Mouse (Mus musculus) forebrain, embryonic 14.5 days (tissue): ENCODE results near the gene Ubc. TPM values are rescaled to one million over a fixed set of nuclear protein-coding genes. Genes with fewer than 3 reads are reported as not detected.
A peak's percentile ranks its signal among the peaks of the same experiment; 100 is the strongest.
"Not testable (repeated sequence)": the region's sequence is repeated elsewhere in the genome, so short reads cannot be mapped to it uniquely, and the experiment has no call there.

Source experiments
- ATAC-seq: fragments of 200-750 bp; cut with Nextera tagmentation; 2 replicates; pipeline ENCODE4 v1.8.0; 2017; ENCODE audit warnings: mild to moderate bottlenecking, moderate library complexity
- DNase-seq: peaks from one replicate; pipeline ENCODE4 v3.0.0-alpha.2; 2015; ENCODE audit warnings: low spot score
- H3K27ac ChIP-seq: fragments of 300-500 bp; sonication (generic); 2 replicates; pipeline ENCODE4 v1.5.1; 2014; ENCODE audit warnings: low read depth, mild to moderate bottlenecking, control low read depth, low read length, moderate library complexity
- H3K27me3 ChIP-seq: fragments of 300-500 bp; sonication (generic); replicated peaks from 2 replicates; pipeline ENCODE4 v1.6.1; 2014; ENCODE audit warnings: low read length, control low read depth, mixed read lengths; ENCODE audit not compliant: control insufficient read depth, insufficient read depth
- H3K36me3 ChIP-seq: fragments of 300-500 bp; sonication (generic); 2 replicates; pipeline ENCODE4 v1.6.1; 2014; ENCODE audit warnings: low read length, control low read depth; ENCODE audit not compliant: control insufficient read depth, insufficient read depth
- H3K4me1 ChIP-seq: fragments of 300-500 bp; sonication (generic); 2 replicates; pipeline ENCODE4 v1.6.1; 2014; ENCODE audit warnings: antibody characterized with exemption, low read length, control low read depth; ENCODE audit not compliant: control insufficient read depth, insufficient read depth
- H3K4me2 ChIP-seq: fragments of 300-500 bp; sonication (generic); 2 replicates; pipeline ENCODE4 v1.6.1; 2014; ENCODE audit warnings: mild to moderate bottlenecking, control low read depth, low read length
- H3K4me3 ChIP-seq: fragments of 300-500 bp; sonication (generic); 2 replicates; pipeline ENCODE4 v1.5.1; 2014; ENCODE audit warnings: low read depth, low read length, control low read depth
- H3K9ac ChIP-seq: fragments of 300-500 bp; sonication (generic); 2 replicates; pipeline ENCODE4 v1.6.1; 2014; ENCODE audit warnings: mild to moderate bottlenecking, low read length, control low read depth, moderate library complexity
- H3K9me3 ChIP-seq: fragments of 300-500 bp; sonication (generic); replicated peaks from 2 replicates; pipeline ENCODE4 v1.6.1; 2016; ENCODE audit warnings: low read length, control low read depth, mixed read lengths; ENCODE audit not compliant: control insufficient read depth
- WGBS: fragments of 180-500 bp; shearing (Covaris S2); extraction: QIAGEN DNeasy Blood & Tissue Kit; methylation state at CpG from one replicate; pipeline ENCODE4 v1.1.7; 2014; 5-methylcytosine and 5-hydroxymethylcytosine counted together
- polyA plus RNA-seq: library from polyadenylated mRNA; unstranded; fragments of >200 nt; fragmentation: Nextera tagmentation; extraction: Ambion mirVana; gene quantifications from 2 replicates; pipeline ENCODE4 v1.2.1, GENCODE M21; 2014

Ubc gene
- 981 and 1,199 TPM in 2 replicates for polyA plus RNA-seq

GRCm38 (mm10) chr5:125389579-125390441 is at the start of gene Ubc:
Ubc (minus strand) TSS chr5:125390202.
- under 1% methylated on average over 68 of the region's 69 CpGs for WGBS
- Histone ChIP-seq H3K27me3 (no peaks in the 10 kb centered on the region), H3K27ac (peak within 1 kb of the TSS; percentile 97), H3K4me1 (peaks cover 25% of the 10 kb centered on the region), H3K4me3 (peak within 1 kb of the TSS; percentile 100), H3K9me3 (no peaks in the 10 kb centered on the region), H3K4me2 (peak within 1 kb of the TSS; percentile 99), H3K36me3 (peaks cover 18% of the 10 kb centered on the region), H3K9ac (peak within 1 kb of the TSS; percentile 98)
- DNase-seq: peak; percentile 92
- ATAC-seq: peak; percentile 42

- Histone ChIP-seq H3K4me2 (peak overlapping the region; percentile 89; the same call in 1 of the 2 replicates), H3K36me3 (peaks cover 23% of the 10 kb centered on the region), H3K4me3 (peak overlapping the region; percentile 73)
- ATAC-seq, H3K27ac ChIP-seq, H3K9me3 ChIP-seq, DNase-seq, H3K9ac ChIP-seq, H3K27me3 ChIP-seq, H3K4me1 ChIP-seq: not testable (repeated sequence)
- WGBS: 53% methylated on average over 15 of the region's 15 CpGs
These were observed 44.3 kb upstream of the Ubc start for GRCm38 (mm10) chr5:125434347-125434746.

- ATAC-seq: peak; percentile 98
- WGBS: under 1% methylated on average over 46 of the region's 46 CpGs
These were observed 43.9 kb upstream of the Ubc start, which contains the start of gene Dhx37 for GRCm38 (mm10) chr5:125433793-125434337. Dhx37 (minus strand) TSS chr5:125434121.

DNA sequence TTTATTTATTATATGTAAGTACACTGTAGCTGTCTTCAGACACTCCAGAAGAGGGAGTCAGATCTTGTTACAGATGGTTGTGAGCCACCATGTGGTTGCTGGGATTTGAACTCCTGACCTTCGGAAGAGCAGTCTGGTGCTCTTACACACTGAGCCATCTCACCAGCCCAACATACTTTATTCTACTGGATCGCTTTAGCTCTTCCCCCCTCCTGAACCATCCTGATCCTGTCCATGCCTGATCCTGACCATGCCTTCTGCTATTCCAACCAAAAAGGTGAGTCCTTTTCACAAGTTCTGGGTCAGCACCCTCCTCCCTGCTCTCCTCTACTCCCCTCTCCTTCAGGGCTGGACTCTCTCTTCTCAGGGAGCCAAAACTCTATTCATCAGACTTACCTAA is 42.3 kb upstream of the Ubc start:
- 0 out of 2 replicates have a peak overlapping the region, but pooled peaks have one; percentile 89 for H3K4me2 ChIP-seq
- H3K9me3 ChIP-seq, H3K4me3 ChIP-seq, H3K9ac ChIP-seq, H3K27ac ChIP-seq, DNase-seq, H3K27me3 ChIP-seq, H3K4me1 ChIP-seq, ATAC-seq: not testable (repeated sequence)
- 92% methylated on average over 2 of the region's 2 CpGs for WGBS
- peaks cover 44% of the 10 kb centered on the region for H3K36me3 ChIP-seq

More at GRCm38 (mm10) chr5:125433793-125434337, 43.9 kb upstream of the Ubc start, which contains the start of gene Dhx37:
- H3K27ac ChIP-seq: peak within 1 kb of the TSS; percentile 74
- peaks cover 9% of the 10 kb centered on the region for H3K4me1 ChIP-seq
- H3K4me2 ChIP-seq: peak within 1 kb of the TSS; percentile 89
- H3K9ac ChIP-seq: peak within 1 kb of the TSS; percentile 88
- H3K4me3 ChIP-seq: peak within 1 kb of the TSS; percentile 73
- DNase-seq: peak; percentile 98
- no peaks in the 10 kb centered on the region for H3K9me3 ChIP-seq
- H3K36me3 ChIP-seq: peaks cover 28% of the 10 kb centered on the region
- H3K27me3 ChIP-seq: no peaks in the 10 kb centered on the region

- ATAC-seq (no peak), DNase-seq (no peak)
- Histone ChIP-seq H3K36me3 (peaks cover 100% of the 10 kb centered on the region), H3K9me3 (no peaks in the 10 kb centered on the region), H3K4me2 (no peak overlapping the region), H3K4me1 (no peaks in the 10 kb centered on the region), H3K4me3 (no peak overlapping the region), H3K27ac (no peak overlapping the region), H3K27me3 (no peaks in the 10 kb centered on the region), H3K9ac (no peak overlapping the region)
- 92% methylated on average over 10 of the region's 10 CpGs for WGBS
These were observed 36.3 kb upstream of the Ubc start for GRCm38 (mm10) chr5:125426343-125426742.

DNA sequence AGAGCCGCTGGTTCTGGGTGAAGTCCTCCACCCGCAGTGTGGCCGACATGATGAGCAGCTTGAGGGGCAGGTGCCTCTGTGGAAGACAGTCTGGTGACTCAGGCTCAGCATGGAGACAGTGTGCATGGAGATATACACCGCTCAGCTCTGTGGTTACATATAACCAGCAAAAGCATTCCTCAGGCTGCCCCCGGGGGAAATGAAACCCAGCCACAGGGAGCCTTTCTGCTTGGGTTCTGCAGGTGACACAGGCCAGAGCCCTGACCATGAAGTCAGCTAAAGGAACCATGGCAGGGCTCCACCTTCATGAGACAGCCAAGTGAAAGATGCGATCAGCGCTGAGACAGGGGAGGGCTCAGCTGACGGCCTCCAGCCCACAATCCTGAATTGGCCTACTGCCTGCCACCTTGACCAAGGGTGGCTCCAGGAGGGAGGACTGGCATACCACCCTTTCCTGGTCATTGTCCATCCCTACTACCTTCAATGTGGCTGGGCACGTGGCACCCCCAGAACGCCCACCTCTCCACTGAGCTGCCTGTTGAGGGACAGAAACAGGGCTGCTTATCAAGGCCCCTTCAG is 35.8 kb upstream of the Ubc start:
- no peak overlapping the region for H3K9ac ChIP-seq
- 96% methylated on average over 10 of the region's 10 CpGs for WGBS
- H3K4me1 ChIP-seq: no peaks in the 10 kb centered on the region
- H3K27ac ChIP-seq: no peak overlapping the region
- no peaks in the 10 kb centered on the region for H3K9me3 ChIP-seq
- no peak overlapping the region for H3K4me2 ChIP-seq
- no peaks in the 10 kb centered on the region for H3K27me3 ChIP-seq
- H3K36me3 ChIP-seq: peaks cover 100% of the 10 kb centered on the region
- ATAC-seq (no peak), DNase-seq (no peak)
- H3K4me3 ChIP-seq: no peak overlapping the region

GRCm38 (mm10) chr5:125419124-125419523 is 29.1 kb upstream of the Ubc start:
- ATAC-seq: no peak
- Histone ChIP-seq H3K4me1 (no peaks in the 10 kb centered on the region), H3K27me3 (no peaks in the 10 kb centered on the region), H3K36me3 (peaks cover 98% of the 10 kb centered on the region), H3K9me3 (no peaks in the 10 kb centered on the region), H3K27ac (no peak overlapping the region), H3K4me3 (no peak overlapping the region), H3K9ac (no peak overlapping the region), H3K4me2 (no peak overlapping the region)
- 85% methylated on average over 11 of the region's 11 CpGs for WGBS
- DNase-seq: no peak

GRCm38 (mm10) chr5:125418636-125419035 is 28.6 kb upstream of the Ubc start:
- Histone ChIP-seq H3K9me3 (no peaks in the 10 kb centered on the region), H3K27me3 (no peaks in the 10 kb centered on the region), H3K9ac (no peak overlapping the region), H3K4me3 (no peak overlapping the region), H3K27ac (no peak overlapping the region), H3K4me1 (no peaks in the 10 kb centered on the region), H3K4me2 (no peak overlapping the region), H3K36me3 (peaks cover 98% of the 10 kb centered on the region)
- ATAC-seq: no peak
- DNase-seq: no peak
- WGBS: 85% methylated on average over 12 of the region's 12 CpGs
